Mouse (Mus musculus) heart, embryonic 13.5 days (tissue): ENCODE data around the gene Bok. TPM values are rescaled to one million over a fixed set of nuclear protein-coding genes. Genes with fewer than 3 reads are reported as not detected.

Experiments used
- ATAC-seq: fragments of 200-750 bp; cut with Nextera tagmentation; 2 replicates; pipeline ENCODE4 v1.8.0; 2017; ENCODE audit warnings: moderate TSS enrichment; ENCODE audit not compliant: insufficient number of reproducible peaks, low FRiP score, low TSS enrichment; ENCODE audit errors: extremely low read depth
- H3K27ac ChIP-seq: fragments of 300-500 bp; sonication (generic); replicated peaks from 2 replicates; pipeline ENCODE4 v1.5.1; 2015; ENCODE audit warnings: moderate library complexity, mild to moderate bottlenecking, inconsistent platforms
- H3K27me3 ChIP-seq: fragments of 300-500 bp; sonication (generic); replicated peaks from 2 replicates; pipeline ENCODE4 v1.6.1; 2015; ENCODE audit warnings: mild to moderate bottlenecking, inconsistent platforms
- H3K36me3 ChIP-seq: fragments of 300-500 bp; sonication (generic); 2 replicates; pipeline ENCODE4 v1.6.1; 2015; ENCODE audit warnings: mild to moderate bottlenecking, inconsistent platforms
- H3K4me1 ChIP-seq: fragments of 300-500 bp; sonication (generic); 2 replicates; pipeline ENCODE4 v1.6.1; 2015; ENCODE audit warnings: inconsistent platforms
- H3K4me2 ChIP-seq: fragments of 300-500 bp; sonication (generic); 2 replicates; pipeline ENCODE4 v1.6.1; 2015; ENCODE audit warnings: inconsistent platforms, mild to moderate bottlenecking, moderate library complexity
- H3K4me3 ChIP-seq: fragments of 300-500 bp; sonication (generic); 2 replicates; pipeline ENCODE4 v1.5.1; 2015; ENCODE audit warnings: moderate library complexity, mild to moderate bottlenecking, inconsistent platforms
- H3K9ac ChIP-seq: fragments of 300-500 bp; sonication (generic); 2 replicates; pipeline ENCODE4 v1.6.1; 2015; ENCODE audit warnings: inconsistent platforms, mild to moderate bottlenecking, moderate library complexity
- H3K9me3 ChIP-seq: fragments of 300-500 bp; sonication (generic); 2 replicates; pipeline ENCODE4 v1.6.1; 2016; ENCODE audit warnings: inconsistent platforms
- WGBS: fragments of 180-500 bp; shearing (Covaris S2); methylation state at CpG from one replicate; pipeline ENCODE4 v1.1.7; 2015; ENCODE audit warnings: mixed read lengths; 5-methylcytosine and 5-hydroxymethylcytosine counted together
- polyA plus RNA-seq: library from polyadenylated mRNA; unstranded; fragments of >200 nt; fragmentation: Nextera tagmentation; extraction: Ambion mirVana; gene quantifications from 2 replicates; pipeline ENCODE4 v1.2.1, GENCODE M21; 2015

The Bok gene
- polyA plus RNA-seq, 1 experiment from 2014 or later, result 40.2 TPM

GRCm38 (mm10) chr1:93691106-93691505, 5.6 kb downstream of the Bok start:
- H3K4me3 ChIP-seq, result no peak overlapping the region
- no peak overlapping the region for H3K9ac ChIP-seq
- peaks cover 46% of the 10 kb centered on the region for H3K36me3 ChIP-seq
- no peak overlapping the region for H3K4me2 ChIP-seq
- WGBS, result 87% methylated on average over 8 of the region's 8 CpGs
- no peaks in the 10 kb centered on the region for H3K9me3 ChIP-seq
- no peak overlapping the region for H3K27ac ChIP-seq
- H3K4me1 ChIP-seq, result peaks cover 40% of the 10 kb centered on the region
- no peaks in the 10 kb centered on the region for H3K27me3 ChIP-seq
- ATAC-seq, result no peak

- WGBS, result 75% methylated on average over 10 of the region's 10 CpGs
- no peaks in the 10 kb centered on the region for H3K9me3 ChIP-seq
- no peak overlapping the region for H3K9ac ChIP-seq
- H3K4me1 ChIP-seq, result peaks cover 45% of the 10 kb centered on the region
- no peak for ATAC-seq
- H3K27ac ChIP-seq, result no peak overlapping the region
- H3K4me3 ChIP-seq, result no peak overlapping the region
- no peak overlapping the region for H3K4me2 ChIP-seq
- no peaks in the 10 kb centered on the region for H3K27me3 ChIP-seq
- peaks cover 46% of the 10 kb centered on the region for H3K36me3 ChIP-seq
Observed at GRCm38 (mm10) chr1:93691786-93692357, 6.4 kb downstream of the Bok start.

DNA sequence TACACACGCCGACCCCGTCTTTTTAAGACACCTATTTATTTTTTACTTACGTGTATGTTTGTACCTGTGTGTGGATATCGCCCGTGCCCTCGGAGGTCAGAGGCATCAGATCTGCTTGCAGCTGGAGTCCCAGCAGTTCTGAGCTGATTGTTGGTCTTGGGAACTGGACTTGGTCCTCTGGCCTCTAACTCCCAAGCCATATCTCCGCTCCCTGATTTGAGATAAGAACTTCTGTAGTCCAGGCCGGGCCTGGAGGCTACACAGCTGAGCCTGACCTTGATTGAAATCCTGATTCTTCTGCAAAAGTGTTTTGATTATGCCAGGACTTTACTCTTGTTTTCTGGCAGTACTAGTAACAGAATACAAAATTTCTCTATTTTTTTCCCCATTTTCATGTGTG, 7.3 kb downstream of the Bok start:
- peaks cover 46% of the 10 kb centered on the region for H3K36me3 ChIP-seq
- H3K4me2 ChIP-seq, result no peak overlapping the region
- no peak overlapping the region for H3K4me3 ChIP-seq
- peaks cover 48% of the 10 kb centered on the region for H3K4me1 ChIP-seq
- no peak for ATAC-seq
- no peaks in the 10 kb centered on the region for H3K9me3 ChIP-seq
- no peak overlapping the region for H3K27ac ChIP-seq
- 77% methylated on average over 9 of the region's 9 CpGs for WGBS
- H3K27me3 ChIP-seq, result no peaks in the 10 kb centered on the region
- H3K9ac ChIP-seq, result no peak overlapping the region

DNA sequence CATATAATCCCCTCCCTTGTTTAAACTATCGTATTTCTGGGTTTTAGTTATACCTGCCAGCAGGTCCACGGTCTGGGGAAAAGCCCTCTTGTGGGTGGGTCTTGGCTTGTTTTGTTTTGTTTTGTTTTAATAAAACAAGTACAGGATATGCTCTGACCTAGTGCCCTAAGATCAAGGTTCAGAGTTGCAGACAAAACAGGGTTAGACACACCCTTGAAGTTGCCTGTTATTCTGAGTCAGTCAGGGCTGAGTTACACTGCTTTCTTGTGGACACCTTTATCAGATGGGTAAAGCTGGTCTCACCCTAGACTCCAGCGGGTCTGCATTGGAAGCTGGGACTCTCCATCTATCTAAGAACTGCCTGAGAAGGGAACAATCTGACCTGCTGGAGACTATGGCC, 8.0 kb downstream of the Bok start:
- Histone ChIP-seq H3K27ac (no peak overlapping the region), H3K4me2 (no peak overlapping the region), H3K27me3 (no peaks in the 10 kb centered on the region), H3K36me3 (peaks cover 46% of the 10 kb centered on the region), H3K9me3 (no peaks in the 10 kb centered on the region), H3K4me1 (peaks cover 45% of the 10 kb centered on the region), H3K4me3 (no peak overlapping the region), H3K9ac (no peak overlapping the region)
- 83% methylated on average over 3 of the region's 3 CpGs for WGBS
- no peak for ATAC-seq

GRCm38 (mm10) chr1:93693943-93694342, 8.5 kb downstream of the Bok start:
- no peak overlapping the region for H3K4me2 ChIP-seq
- 87% methylated on average over 10 of the region's 10 CpGs for WGBS

DNA sequence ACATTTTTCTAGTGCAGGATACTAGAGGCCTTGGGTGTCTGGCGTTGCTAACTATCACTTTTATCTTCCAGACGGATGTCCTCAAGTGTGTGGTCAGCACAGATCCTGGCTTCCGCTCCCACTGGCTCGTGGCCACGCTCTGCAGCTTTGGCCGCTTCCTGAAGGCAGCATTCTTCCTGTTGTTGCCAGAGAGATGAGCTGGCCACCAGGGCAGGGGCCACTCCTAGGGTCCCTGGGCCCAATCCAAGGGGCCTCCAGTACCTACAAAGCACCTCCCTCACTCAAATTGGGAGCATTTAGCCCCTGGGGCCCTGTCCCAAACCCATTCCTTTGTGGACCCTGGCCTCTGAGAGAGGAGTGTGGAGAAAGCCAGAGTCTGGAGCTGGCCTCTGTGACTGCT, 9.5 kb downstream of the Bok start:
- no peak overlapping the region for H3K9ac ChIP-seq
- peak overlapping the region; percentile 48 for H3K27ac ChIP-seq
- no peak for ATAC-seq
- no peaks in the 10 kb centered on the region for H3K9me3 ChIP-seq
- 43% methylated on average over 6 of the region's 6 CpGs for WGBS
- peaks cover 41% of the 10 kb centered on the region for H3K4me1 ChIP-seq
- H3K4me2 ChIP-seq, result no peak overlapping the region
- H3K27me3 ChIP-seq, result no peaks in the 10 kb centered on the region
- no peak overlapping the region for H3K4me3 ChIP-seq
- peaks cover 46% of the 10 kb centered on the region for H3K36me3 ChIP-seq

More at GRCm38 (mm10) chr1:93693943-93694342, 8.5 kb downstream of the Bok start:
- Histone ChIP-seq H3K4me1 (peaks cover 41% of the 10 kb centered on the region), H3K27me3 (no peaks in the 10 kb centered on the region), H3K27ac (no peak overlapping the region), H3K4me3 (no peak overlapping the region), H3K9ac (no peak overlapping the region), H3K36me3 (peaks cover 46% of the 10 kb centered on the region), H3K9me3 (no peaks in the 10 kb centered on the region)
- no peak for ATAC-seq

- Histone ChIP-seq H3K9ac (0 out of 2 replicates have a peak overlapping the region, but pooled peaks have one; percentile 19), H3K27ac (peak overlapping the region; percentile 70), H3K27me3 (no peaks in the 10 kb centered on the region), H3K4me2 (no peak overlapping the region), H3K9me3 (no peaks in the 10 kb centered on the region), H3K4me3 (no peak overlapping the region), H3K4me1 (peaks cover 41% of the 10 kb centered on the region), H3K36me3 (peaks cover 27% of the 10 kb centered on the region)
- 33% methylated on average over 3 of the region's 3 CpGs for WGBS
- no peak for ATAC-seq
Observed at GRCm38 (mm10) chr1:93697317-93697716, 11.9 kb downstream of the Bok start.

- H3K9ac ChIP-seq, result no peak overlapping the region
- H3K27ac ChIP-seq, result no peak overlapping the region
- H3K4me2 ChIP-seq, result no peak overlapping the region
- peaks cover 35% of the 10 kb centered on the region for H3K36me3 ChIP-seq
- no peak overlapping the region for H3K4me3 ChIP-seq
- peaks cover 35% of the 10 kb centered on the region for H3K4me1 ChIP-seq
- 66% methylated on average over 4 of the region's 4 CpGs for WGBS
- no peaks in the 10 kb centered on the region for H3K27me3 ChIP-seq
- H3K9me3 ChIP-seq, result no peaks in the 10 kb centered on the region
- no peak for ATAC-seq
Observed at GRCm38 (mm10) chr1:93699159-93699558, 13.7 kb downstream of the Bok start.

- Histone ChIP-seq H3K36me3 (peaks cover 42% of the 10 kb centered on the region), H3K4me2 (no peak overlapping the region), H3K9ac (no peak overlapping the region), H3K27me3 (no peaks in the 10 kb centered on the region), H3K4me1 (peaks cover 10% of the 10 kb centered on the region), H3K4me3 (no peak overlapping the region), H3K27ac (no peak overlapping the region), H3K9me3 (no peaks in the 10 kb centered on the region)
- 68% methylated on average over 1 of the region's 1 CpGs for WGBS
- no peak for ATAC-seq
Observed at GRCm38 (mm10) chr1:93702106-93702505, 16.6 kb downstream of the Bok start.

- no peak overlapping the region for H3K27ac ChIP-seq
- WGBS, result 88% methylated on average over 10 of the region's 10 CpGs
Observed at GRCm38 (mm10) chr1:93703472-93704048, 18.1 kb downstream of the Bok start.

GRCm38 (mm10) chr1:93704341-93704740, 18.9 kb downstream of the Bok start:
- H3K9ac ChIP-seq, result no peak overlapping the region
- H3K4me1 ChIP-seq, result no peaks in the 10 kb centered on the region
- no peak overlapping the region for H3K4me2 ChIP-seq
- ATAC-seq, result no peak
- H3K9me3 ChIP-seq, result no peaks in the 10 kb centered on the region
- H3K36me3 ChIP-seq, result peaks cover 53% of the 10 kb centered on the region
- H3K27ac ChIP-seq, result no peak overlapping the region
- no peaks in the 10 kb centered on the region for H3K27me3 ChIP-seq
- 83% methylated on average over 9 of the region's 9 CpGs for WGBS
- H3K4me3 ChIP-seq, result no peak overlapping the region

More at GRCm38 (mm10) chr1:93703472-93704048, 18.1 kb downstream of the Bok start:
- no peaks in the 10 kb centered on the region for H3K9me3 ChIP-seq
- peaks cover 51% of the 10 kb centered on the region for H3K36me3 ChIP-seq
- no peak overlapping the region for H3K4me2 ChIP-seq
- ATAC-seq, result no peak
- H3K4me1 ChIP-seq, result no peaks in the 10 kb centered on the region
- no peak overlapping the region for H3K9ac ChIP-seq
- no peaks in the 10 kb centered on the region for H3K27me3 ChIP-seq
- no peak overlapping the region for H3K4me3 ChIP-seq

DNA sequence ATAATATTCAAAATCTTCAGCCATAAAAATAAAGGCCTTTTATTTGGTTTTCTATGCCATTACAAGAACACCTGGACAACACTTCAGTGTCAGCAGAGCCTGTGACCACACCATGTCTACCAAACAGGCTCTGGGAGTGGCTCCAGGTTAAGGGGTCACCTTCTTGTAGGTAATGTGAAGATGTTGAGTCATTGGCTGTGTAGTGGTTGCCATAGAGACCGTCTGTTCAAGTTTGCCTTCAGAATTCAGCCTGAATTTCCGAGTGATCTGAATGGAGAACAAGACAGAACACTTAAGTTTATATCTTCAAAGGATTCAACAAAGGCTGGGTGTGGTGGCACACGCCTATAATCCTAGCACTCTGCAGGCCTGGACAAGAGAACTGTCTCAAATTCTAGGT, 19.9 kb downstream of the Bok start:
- WGBS, result 66% methylated on average over 3 of the region's 3 CpGs
- Histone ChIP-seq H3K27ac (no peak overlapping the region), H3K4me1 (no peaks in the 10 kb centered on the region), H3K9me3 (no peaks in the 10 kb centered on the region), H3K36me3 (peaks cover 53% of the 10 kb centered on the region), H3K4me2 (no peak overlapping the region), H3K9ac (no peak overlapping the region), H3K27me3 (no peaks in the 10 kb centered on the region), H3K4me3 (no peak overlapping the region)
- no peak for ATAC-seq
